9 mouse cellular contexts compared by ENCODE assay signal in the genomic region with DNA sequence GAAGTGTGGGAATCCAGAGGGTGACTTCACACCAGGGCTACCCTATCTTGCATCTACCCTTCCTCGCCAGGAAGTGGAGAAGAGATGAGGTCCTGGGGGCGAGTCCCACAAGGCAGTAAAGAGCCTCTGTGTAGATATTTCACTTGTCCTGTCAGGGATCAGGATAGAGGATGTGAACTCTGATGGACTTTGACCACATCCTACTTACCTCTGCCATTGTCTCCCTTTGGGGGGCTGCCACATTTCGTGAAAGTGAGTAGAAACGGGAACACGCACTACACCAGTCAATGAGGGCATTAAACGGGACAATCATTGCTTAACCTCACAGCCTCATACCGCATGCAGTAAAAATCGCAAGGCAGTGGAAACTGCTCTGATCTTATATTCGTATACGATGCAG. TPM values are rescaled to one million over a fixed set of nuclear protein-coding genes. Genes with fewer than 3 reads are reported as not detected.
DNase-seq lines count a peak whose midpoint lies in the region; ATAC-seq lines count a peak whose summit lies in the region.
"Had no signal": no experiment of that assay in that cellular context is flagged by ENCODE, and none has a peak within 500 bp of the region (broad histone marks: within the 10 kb centered on the region; RNA-seq: fewer than 3 reads in every experiment).

No protein-coding gene starts in this region.

- peaks cover 6% of the 10 kb centered on the region; the same call in 1 of the 2 replicates for H3K4me1 ChIP-seq in kidney, embryonic 14.5 days (ENCODE audit: control insufficient read depth, insufficient read depth, low read length)
- H3K4me1 ChIP-seq in forebrain, embryonic 10.5 days = peaks cover 16% of the 10 kb centered on the region
- no peaks in the 10 kb centered on the region for H3K4me1 ChIP-seq in intestine, embryonic 15.5 days (replicated peaks)
- H3K4me1 ChIP-seq in midbrain, embryonic 15.5 days = peaks cover 15% of the 10 kb centered on the region

- no peaks in the 10 kb centered on the region for H3K9me3 ChIP-seq in kidney, embryonic 14.5 days (ENCODE audit: control insufficient read depth, low read length)
- H3K9me3 ChIP-seq in forebrain, embryonic 10.5 days = no peaks in the 10 kb centered on the region
- H3K9me3 ChIP-seq in intestine, embryonic 15.5 days = no peaks in the 10 kb centered on the region
- H3K9me3 ChIP-seq in midbrain, embryonic 15.5 days = no peaks in the 10 kb centered on the region

- H3K27ac ChIP-seq in kidney, embryonic 14.5 days (ENCODE audit: low read depth, low read length) = no peak overlapping the region
- no peak overlapping the region for H3K27ac ChIP-seq in forebrain, embryonic 10.5 days
- H3K27ac ChIP-seq in intestine, embryonic 15.5 days = no peak overlapping the region
- no peak overlapping the region for H3K27ac ChIP-seq in midbrain, embryonic 15.5 days

- peak overlapping the region; percentile 45 for H3K4me2 ChIP-seq in kidney, embryonic 14.5 days (replicated peaks; ENCODE audit: low read depth, low read length)
- peak overlapping the region; percentile 68 for H3K4me2 ChIP-seq in intestine, embryonic 15.5 days (replicated peaks)
- H3K4me2 ChIP-seq in midbrain, embryonic 15.5 days = peak overlapping the region; percentile 64

- H3K9ac ChIP-seq in kidney, embryonic 14.5 days (ENCODE audit: low read depth, low read length) = no peak overlapping the region
- H3K9ac ChIP-seq in intestine, embryonic 15.5 days = no peak overlapping the region
- H3K9ac ChIP-seq in midbrain, embryonic 15.5 days = peak overlapping the region; percentile 7; the same call in 1 of the 2 replicates

- 9% methylated on average over 10 of the region's 10 CpGs for WGBS in kidney, embryonic 14.5 days
- WGBS in forebrain, embryonic 10.5 days = 52% methylated on average over 10 of the region's 10 CpGs
- 24% methylated on average over 10 of the region's 10 CpGs for WGBS in intestine, embryonic 15.5 days
- WGBS in midbrain, embryonic 15.5 days = 31% methylated on average over 10 of the region's 10 CpGs

- H3K36me3 ChIP-seq in kidney, embryonic 14.5 days (ENCODE audit: control insufficient read depth, insufficient read depth, low read length) = no peaks in the 10 kb centered on the region
- no peaks in the 10 kb centered on the region for H3K36me3 ChIP-seq in forebrain, embryonic 10.5 days (replicated peaks)
- no peaks in the 10 kb centered on the region for H3K36me3 ChIP-seq in intestine, embryonic 15.5 days
- H3K36me3 ChIP-seq in midbrain, embryonic 15.5 days (replicated peaks) = no peaks in the 10 kb centered on the region

- intact Hi-C loops in left cerebral cortex, postnatal 4 days (cut with DNase I) = no loop called here

- peak; percentile 46; the same call in 1 of the 2 replicates for ATAC-seq in kidney, embryonic 14.5 days (ENCODE audit: low FRiP score, low TSS enrichment)
- ATAC-seq in intestine, embryonic 15.5 days = peak; percentile 34
- peak; percentile 64 for ATAC-seq in midbrain, embryonic 15.5 days (replicated peaks)
- ATAC-seq in inflammation-experienced regulatory T-cells, adult 6 months = no peak

- no peaks in the 10 kb centered on the region for H3K27me3 ChIP-seq in kidney, embryonic 14.5 days (ENCODE audit: control insufficient read depth, insufficient read depth, low read length)
- H3K27me3 ChIP-seq in forebrain, embryonic 10.5 days (ENCODE audit: poor library complexity, severe bottlenecking) = peaks cover 4% of the 10 kb centered on the region; the same call in 1 of the 2 replicates
- no peaks in the 10 kb centered on the region; the same call in 1 of the 2 replicates for H3K27me3 ChIP-seq in intestine, embryonic 15.5 days (replicated peaks)
- H3K27me3 ChIP-seq in midbrain, embryonic 15.5 days (replicated peaks) = no peaks in the 10 kb centered on the region

- H3K4me3 ChIP-seq in kidney, embryonic 14.5 days (ENCODE audit: low read length) = peak overlapping the region; percentile 24; the same call in 1 of the 2 replicates
- H3K4me3 ChIP-seq in forebrain, embryonic 10.5 days = peak overlapping the region; percentile 45
- H3K4me3 ChIP-seq in intestine, embryonic 15.5 days (replicated peaks) = peak overlapping the region; percentile 27
- H3K4me3 ChIP-seq in midbrain, embryonic 15.5 days = peak overlapping the region; percentile 34

- DNase-seq in kidney, adult 9 months = no peak
- DNase-seq in forebrain, embryonic 10.5 days (ENCODE audit: extremely low spot score, low spot score) = no peak
- DNase-seq in layer of hippocampus, postnatal 25 days (ENCODE audit: extremely low spot score in 1 of 2, low spot score in 1 of 2) = no peak
- no peak for DNase-seq in left cerebral cortex, postnatal 4 days

RNA-seq across cellular contexts. Expression of a gene that starts 48.6 kb away (rescaled TPM):
- 8.7 and 13.3 TPM in 2 replicates for polyA plus RNA-seq in kidney, embryonic 14.5 days (2014; fragmentation: Nextera tagmentation; extraction: Ambion mirVana)
- polyA plus RNA-seq in forebrain, embryonic 10.5 days (2016; fragmentation: Nextera tagmentation; extraction: Ambion mirVana) = not detected in 2 replicates
- 34.3 and 37.1 TPM in 2 replicates for polyA plus RNA-seq in intestine, embryonic 15.5 days (2015; fragmentation: Nextera tagmentation; extraction: Ambion mirVana)
- polyA plus RNA-seq in midbrain, embryonic 15.5 days (2015; fragmentation: Nextera tagmentation; extraction: Ambion mirVana) = 0.10 TPM in 1 of 2 replicates, not detected in the other
- total RNA-seq in layer of hippocampus, postnatal 25 days (2021) = not detected
- not detected for polyA plus RNA-seq in inflammation-experienced regulatory T-cells, adult 6 months (2017; shearing (Covaris generic))
- total RNA-seq in left cerebral cortex, postnatal 4 days (2021) = not detected
- total RNA-seq: monocyte, adult 5-6 weeks had no signal
